Mouse (Mus musculus) lung, adult 2 months (tissue): Measurements from ENCODE around the gene Atg5.

Source experiments
- CTCF ChIP-seq: fragments of 200-500 bp; IDR thresholded peaks from 2 replicates; pipeline ENCODE4 v1.5.1; 2011; ENCODE audit warnings: mild to moderate bottlenecking, low read length, control low read depth; ENCODE audit not compliant: insufficient read depth
- POLR2A ChIP-seq: fragments of 200-500 bp; IDR thresholded peaks from 2 replicates; pipeline ENCODE4 v1.6.1; 2011; ENCODE audit warnings: low read depth, mild to moderate bottlenecking, control low read depth, low read length, borderline replicate concordance; ENCODE audit errors: extremely low read depth

DNA sequence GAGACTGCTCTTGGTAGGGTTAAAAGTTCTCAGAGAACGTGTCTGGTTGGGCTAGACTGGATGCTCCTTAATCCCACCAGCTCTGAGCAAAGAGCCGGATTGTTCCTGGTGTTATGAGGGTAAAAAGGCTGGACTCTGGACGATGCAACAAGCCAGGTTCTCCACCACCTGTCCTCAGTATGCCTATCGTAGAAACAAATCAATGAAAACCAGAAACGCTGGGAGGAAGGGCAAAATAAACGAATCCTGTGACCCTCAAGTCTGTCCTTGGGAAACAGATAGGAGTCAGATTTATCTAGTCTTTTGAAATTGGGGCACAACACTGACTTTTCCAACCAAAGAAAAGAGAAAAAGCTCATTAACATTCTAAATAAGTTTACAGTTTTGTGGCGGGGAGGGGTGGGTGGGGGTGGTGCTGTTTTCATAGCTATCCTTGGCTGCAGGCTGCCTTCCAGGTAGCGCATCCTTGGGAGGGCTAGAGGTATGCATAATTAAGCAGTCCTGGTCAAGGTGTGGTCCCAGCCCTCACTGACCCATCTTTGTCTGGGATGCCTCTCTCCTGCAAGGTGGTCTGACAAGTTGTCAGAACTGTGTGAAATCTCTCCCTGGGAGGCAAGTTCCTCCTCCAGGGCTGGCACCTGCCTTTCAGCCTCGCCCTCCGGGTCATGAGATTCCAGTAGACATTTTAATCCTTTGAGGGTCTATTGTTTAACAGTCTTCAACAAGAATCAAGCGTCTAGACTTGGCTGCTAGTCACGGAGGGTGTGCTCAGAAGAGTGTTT, 123.5 kb downstream of the Atg5 start:
- TF ChIP-seq CTCF (no peak), POLR2A (no peak)
